Mouse (Mus musculus): ENCODE measurements around the gene Smu1.
"Not testable (repeated sequence)": the region's sequence is repeated elsewhere in the genome, so short reads cannot be mapped to it uniquely, and the experiment has no call there.

The Smu1 gene

DNA sequence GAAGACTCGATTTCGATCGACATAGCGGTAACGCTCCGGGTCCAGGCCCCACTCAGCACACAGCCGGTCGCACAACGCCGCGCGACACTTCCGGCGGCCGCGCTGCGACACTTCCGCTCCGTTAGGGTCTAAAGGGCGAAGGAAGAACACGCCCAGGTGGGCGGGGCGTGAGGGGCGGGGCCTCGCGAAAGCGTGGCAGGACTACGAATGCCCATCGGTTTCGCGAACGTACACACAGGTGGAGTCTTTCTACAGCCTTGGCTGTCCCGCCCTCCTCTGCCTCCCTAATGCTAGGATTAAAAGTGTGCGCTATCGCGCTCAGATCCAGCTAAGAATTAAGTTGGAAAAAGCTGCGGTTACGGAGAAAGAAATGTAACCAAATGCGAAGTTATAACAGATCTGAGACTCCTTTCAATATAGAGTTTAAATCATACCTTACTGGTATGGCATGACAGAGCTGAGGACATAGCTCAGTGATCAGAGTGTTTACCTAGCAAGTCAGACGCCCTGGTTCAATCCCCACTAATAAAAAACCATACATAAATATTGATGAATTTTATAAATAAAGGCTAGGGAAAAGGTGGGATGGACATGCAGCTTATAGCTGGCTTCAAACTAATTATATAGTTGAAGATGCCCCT, at the start of gene Smu1:
TSS of gene Smu1 (minus strand) at position 144 of the 641 bp plus-strand sequence.
- DNase-seq: peak; percentile 96 to 97

DNA sequence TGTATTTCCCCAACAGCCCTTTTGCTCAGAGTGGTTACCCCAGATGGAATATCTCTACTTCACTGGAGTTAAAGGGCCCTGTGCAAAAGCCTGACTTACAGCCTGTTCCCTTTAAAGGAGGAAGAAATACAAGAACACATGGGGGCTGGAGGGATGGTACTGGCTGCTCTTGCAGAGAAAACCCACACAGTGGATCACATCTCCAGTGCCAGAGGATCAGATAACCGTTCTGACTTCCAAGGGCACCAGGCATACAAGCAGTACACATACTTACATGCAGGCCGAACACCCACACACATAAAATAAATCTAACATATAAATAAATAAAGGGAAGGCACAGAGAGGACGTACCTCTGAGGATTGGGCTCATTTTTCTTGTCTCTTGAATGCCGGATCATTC, 49.7 kb upstream of the Smu1 start:
- no peak for DNase-seq

DNA sequence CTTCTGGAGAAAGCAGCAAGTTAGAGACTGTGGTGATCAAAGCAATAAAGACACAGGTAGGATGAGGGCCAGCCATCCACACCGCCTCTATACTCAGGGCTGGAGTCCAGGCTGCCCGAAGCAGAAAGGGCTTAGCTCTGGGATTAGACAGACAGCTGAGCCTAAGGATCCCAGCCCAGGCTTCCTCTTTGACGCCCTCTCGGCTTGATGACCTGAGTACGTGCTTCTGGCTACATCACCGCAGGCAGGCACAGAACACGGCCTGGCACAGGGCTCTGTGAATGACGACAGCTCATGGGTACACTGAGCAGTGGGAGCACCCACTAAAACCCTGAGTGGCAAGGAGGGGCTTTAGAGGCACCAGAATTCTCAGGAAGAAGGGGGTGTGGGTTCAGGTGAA, 47.7 kb upstream of the Smu1 start:
- no peak for DNase-seq

DNA sequence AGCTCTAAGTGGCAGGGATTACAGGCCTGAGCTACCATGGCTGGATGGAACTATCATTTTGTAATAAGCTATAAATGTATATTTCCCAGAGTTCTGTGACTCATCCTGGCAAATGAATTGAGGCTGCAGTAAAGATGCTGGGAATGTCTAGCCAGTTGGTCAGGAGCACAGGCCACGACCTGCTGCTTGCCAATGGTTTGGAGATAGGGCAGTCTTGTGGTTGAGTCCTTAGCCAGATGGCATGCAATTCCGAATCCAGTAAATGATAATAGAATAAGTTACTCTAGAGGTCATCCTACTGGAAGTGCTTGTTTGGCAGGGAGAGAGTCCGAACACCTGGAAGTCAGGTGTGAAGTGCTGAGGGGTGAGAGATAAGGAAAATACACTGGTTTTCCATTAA, 45.1 kb upstream of the Smu1 start:
- DNase-seq: no peak

DNA sequence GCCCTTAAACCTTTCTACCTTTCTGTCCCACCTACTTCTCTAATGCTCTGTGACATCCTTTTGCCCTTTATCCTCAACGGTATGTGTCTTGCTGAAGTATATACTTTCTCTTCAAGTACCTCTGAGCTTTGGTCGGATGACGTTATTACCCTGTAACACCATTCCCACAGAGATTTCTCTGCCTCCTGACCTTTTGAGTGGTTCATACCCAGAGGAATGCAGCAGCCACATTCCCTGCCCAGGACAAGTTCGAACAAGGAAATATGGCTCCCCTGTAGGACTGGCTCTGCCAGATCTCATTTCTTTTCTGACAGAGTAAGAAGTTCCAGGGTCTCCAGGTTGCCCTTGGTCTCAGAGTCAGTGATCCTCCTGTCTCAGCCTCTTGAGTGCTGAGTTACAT, 44.2 kb upstream of the Smu1 start:
- no peak for DNase-seq

DNA sequence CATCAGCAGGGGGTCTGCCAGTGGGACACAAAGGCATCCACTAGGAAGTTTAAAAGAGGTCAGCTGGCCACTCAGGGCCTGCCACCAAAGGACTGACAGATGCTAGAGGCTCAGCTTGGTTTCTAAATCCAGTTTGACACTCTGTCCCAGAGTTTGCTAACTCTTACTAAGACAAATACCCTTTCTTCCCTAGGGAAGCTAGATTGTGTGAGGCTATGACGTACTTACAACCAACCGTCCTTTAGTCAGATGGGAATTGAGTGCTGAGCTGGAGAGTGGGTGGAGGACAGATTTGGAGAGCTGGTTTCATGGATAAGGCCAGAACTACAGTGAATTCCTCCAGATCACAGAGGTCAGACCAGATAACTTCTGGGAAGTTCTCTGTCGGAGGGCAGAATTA, 43.1 kb upstream of the Smu1 start:
- no peak for DNase-seq

DNA sequence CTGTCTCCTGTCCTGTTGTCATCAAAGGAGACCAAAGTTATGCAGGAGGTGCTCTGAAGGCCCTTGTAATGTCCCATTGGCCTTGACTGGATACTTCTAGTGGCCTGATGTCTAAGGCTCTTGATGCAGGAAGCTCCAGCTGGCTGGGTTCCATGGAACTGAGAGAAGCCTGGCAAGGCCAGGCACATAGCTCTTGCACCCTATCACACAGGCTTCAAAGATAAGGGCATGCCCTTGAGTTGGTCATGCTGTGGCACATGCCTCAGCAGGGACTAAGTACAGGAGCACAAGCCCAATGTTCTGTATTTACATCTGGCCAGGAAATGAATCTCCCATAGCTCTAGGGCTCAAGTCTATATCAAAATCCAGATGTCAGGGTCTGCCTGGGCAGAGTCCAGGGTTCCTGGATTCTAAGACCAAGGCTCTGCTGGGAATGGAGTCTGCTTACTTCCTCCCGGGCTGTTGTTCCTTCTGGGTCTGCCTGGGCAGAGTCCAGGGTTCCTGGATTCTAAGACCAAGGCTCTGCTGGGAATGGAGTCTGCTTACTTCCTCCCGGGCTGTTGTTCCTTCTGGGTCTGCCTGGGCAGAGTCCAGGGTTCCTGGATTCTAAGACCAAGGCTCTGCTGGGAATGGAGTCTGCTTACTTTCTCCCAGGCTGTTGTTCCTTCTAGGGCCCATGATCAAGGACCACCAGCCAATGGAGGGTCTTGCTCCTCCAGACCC, 41.3 kb upstream of the Smu1 start:
- DNase-seq: not testable (repeated sequence)

DNA sequence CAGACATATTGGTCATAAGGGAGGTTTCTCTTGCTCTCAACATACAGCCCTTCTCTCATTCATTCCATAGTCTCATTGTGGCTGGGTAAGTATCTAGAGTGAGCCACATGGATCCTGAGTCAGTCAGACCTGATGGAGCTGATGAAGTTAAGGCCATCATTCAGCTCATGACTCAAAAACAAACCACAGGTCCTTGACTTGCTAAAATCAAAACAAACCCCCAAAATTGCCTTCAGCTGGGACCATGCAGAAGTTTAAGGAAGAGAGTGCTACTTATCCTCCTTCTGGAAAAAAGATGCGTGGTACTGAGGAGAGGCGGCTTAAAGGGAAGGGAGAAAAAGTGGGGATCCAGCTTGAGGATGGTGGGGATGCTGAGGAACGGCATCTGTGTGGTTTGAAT, 38.0 kb upstream of the Smu1 start:
- DNase-seq: no peak

DNA sequence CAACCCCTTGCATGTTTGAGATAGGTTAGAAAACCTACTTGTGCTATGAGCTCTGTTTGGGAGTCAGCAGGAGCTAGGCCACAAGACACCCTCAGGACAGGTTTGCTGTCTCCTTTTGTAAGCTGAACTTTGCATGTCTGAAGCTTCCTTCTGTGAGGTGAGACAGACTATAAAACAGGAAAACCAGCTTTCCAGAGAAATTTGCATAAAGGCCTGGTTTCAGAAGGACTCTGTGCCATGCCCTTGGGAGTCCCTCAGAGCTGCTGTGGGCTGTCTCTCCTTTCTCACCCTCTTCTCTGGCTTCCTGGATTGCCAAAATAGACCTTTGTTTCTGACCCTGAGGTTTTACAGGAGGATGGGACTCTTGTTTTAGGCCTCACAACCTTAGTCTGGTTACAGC, 36.6 kb upstream of the Smu1 start:
- DNase-seq: no peak

DNA sequence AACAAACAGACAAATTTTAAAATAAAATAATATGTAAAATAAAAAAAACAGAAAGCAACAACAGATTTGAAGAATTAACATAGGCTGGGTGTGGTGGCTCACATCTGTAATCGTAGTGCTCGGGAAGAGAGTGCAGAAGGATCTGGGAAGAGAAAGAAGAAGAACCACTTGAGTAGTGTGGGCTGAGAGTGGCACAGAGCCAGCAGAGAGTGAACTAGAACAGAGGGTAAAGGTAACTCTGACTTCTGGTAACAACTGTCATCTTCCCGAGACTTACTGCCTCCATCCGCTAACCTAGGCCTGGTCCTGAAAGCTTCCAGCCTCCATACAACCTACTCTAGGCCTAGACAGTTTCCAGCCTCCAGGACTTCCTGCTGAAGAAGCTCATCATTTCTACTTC, 33.5 kb upstream of the Smu1 start:
- DNase-seq: no peak

DNA sequence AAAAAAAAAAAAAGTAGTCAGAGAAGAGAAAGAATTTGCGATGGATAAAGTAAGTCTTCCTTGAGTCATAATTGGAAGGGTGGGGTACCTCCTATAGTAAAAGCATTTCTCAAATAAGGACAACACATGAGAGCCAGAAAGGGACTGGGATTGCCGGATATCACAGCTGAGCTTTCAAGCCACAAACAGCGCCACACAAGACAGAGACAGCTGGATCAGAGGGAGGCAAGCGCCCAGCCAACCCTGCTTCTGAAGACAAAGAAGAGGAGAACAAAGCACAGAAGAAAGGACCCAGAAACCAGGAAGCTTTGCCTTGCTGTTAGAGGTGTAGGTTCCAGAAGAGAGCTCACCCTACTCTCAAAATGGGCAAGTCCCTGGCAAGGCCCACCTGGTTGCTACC, 28.9 kb upstream of the Smu1 start:
- no peak for DNase-seq

DNA sequence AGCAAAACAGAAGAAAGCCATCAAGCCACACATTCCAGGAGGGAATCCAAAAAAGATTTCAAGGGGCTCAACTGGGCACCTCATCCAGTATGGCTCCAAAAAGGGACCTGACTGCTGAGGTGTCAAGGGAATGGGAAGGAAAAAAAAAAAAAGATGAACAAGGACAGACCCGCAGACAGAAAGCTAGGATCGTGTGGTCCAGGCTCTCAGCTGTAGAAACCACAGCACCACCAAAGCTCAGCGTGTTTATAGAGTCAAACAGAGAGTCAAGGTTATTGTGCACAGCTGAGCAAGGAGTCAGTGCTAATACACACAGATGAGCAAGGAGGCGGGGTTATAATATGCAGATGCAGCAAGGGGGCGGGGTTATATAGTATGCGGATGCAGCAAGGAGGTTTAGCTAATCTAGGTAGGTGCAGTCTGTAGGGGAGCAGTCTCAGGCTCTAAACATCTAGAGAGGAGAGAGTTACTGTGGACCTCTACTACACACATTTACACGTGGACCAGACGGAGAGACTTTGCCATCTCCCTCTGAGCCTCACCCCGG, 28.0 kb upstream of the Smu1 start:
- no peak for DNase-seq

DNA sequence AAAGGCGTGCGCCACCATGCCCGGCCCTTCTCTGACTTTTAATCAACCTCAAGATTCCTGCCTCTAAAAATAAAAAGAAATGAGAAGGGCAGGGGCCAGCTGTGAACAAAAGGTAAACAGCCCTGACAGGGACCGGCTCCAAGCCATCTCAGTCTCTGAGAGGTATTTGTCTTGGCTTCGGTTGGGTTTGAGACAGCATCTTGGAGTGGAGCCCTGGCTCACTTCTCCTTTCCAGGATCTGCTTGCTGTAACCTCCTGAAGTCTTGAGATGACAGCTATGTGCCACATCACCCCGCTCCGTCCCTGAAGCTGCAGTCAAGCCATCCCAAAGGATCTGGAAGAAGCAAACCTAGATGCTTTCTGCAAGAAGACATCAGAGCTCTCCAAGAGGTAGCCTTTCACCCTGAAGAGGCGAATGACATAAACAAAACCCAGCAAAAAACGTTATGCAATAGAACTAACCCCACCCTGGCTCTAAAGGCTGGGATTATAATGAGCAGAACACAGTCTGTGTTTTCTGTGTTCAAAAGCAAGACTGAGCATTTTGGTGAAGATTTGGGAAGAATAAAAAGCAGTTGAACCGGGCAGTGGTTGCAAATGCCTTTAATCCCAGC, 26.9 kb upstream of the Smu1 start:
- no peak for DNase-seq

DNA sequence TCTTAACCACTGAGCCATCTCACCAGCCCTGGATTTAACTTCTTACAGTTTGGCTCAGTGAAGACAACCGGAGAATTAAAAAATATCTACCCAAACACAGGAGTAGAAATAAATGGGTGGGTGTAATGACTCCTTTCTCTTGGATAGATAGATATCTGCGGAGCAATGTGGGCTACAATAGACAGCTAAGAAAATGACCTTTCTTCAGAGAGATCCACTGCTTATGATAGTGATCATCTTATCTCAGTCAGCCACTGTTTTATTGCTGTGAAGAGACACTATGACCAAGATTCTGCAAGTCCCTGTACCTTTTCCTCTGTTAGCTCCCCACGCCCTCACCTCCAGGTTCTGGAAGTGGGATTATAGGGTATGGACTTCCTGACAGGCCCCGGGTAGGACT, 25.3 kb upstream of the Smu1 start:
- DNase-seq: no peak

DNA sequence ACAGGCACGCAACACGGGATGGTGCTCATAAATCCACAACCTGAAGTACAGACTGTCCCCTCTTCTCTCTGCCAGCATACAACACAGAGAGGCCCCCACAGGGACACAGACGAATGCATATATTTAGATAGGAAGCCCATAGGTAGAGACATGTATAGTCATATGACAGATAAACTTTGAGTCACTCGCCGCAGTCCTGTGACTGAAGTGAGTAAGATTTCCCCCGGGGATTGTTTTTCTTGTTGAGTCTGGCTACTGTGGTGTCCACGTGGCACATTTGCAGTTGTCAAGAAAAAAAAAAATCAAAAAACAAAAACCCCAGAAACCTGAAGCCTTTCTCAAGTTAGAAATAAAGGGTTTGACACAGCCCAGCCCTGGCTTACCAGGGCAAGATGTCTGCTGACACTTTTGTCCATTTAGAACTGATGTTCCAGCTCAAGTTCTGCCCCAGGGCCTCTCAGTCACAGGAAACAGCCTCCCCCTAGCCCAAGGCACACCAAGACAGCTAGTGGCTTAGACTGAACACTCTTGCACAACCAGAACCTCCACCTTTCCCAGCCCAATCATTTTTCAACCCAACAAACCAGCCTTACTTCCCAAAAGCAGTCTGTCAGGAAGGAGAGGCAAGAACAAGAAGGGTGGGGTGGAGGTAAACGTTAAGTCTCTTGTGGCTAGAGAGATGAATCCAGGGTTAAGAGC, 24.2 kb upstream of the Smu1 start:
- DNase-seq: no peak

DNA sequence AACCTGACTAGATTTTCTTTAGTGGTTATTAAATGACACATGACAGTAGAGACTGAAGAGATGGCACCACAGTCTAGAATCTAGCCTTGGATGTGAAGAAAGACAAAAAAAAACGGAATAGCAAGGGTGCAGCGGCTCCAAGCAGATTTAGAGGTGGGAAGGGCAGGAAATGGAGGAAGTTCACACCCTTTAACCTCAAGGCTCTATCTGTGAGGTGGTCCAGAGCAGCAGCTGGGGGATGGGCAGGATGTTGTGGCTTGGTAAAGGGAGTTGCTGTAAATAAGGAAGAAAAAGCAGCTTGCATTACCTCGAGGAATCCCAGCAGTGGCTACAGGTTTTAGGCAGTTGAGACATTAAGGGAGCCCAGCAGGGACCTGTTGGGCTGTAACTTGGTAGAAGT, 23.4 kb upstream of the Smu1 start:
- DNase-seq: peak; percentile 69 to 81

DNA sequence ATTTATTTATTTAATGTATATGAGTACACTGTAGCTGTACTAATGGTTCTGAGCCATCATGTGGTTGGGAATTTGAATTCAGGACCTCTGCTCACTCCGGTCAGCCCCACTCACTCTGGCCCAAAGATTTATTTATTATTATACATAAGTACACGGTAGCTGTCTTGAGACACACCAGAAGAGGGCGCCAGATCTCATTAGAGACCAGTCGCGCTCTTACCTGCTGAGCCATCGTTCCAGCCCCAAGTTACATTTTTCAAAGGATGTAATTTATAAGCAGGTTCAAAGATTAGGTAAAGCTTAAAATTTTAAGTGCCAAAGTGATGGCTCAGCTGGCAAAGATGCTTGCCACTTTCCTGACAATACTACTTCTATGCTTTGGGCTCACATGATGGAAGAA, 20.9 kb upstream of the Smu1 start:
- no peak for DNase-seq

DNA sequence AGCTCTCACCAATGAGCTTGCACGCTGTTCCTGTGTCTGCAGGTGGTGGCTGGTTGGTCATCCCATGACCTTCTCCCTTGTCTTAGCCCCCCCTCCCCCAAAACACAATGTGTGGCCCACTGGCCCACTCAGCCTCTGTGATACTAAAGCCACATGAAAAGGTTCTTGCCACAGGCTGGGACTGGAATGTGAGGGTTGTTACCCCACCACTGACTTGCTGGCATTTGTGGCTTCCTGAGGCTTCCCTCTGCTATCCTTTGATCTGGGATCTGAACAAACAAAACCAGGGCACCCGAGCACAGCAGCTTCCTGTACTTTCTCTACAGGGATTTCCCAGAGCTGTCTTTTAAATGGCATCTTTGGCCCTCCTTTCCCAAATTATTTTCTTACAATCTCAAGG, 19.4 kb upstream of the Smu1 start:
- no peak for DNase-seq

DNA sequence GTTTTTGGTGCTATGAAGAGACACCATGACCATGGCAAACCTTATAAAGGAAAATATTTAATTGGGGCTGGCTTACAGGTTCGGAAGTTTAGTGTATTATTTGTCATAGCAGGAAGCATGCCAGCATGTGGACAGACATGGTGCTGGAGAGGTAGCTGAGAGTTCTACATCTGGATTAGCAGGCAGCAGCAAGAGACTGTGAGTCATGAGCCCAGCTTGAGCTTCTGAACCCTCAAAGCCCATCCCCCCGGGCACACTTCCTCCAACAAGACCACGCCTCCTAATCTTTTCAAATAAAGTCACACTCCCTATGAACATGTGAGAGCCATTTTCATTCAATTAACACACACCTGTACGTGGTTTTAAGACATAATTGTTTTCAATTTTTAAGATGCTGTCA, 18.7 kb upstream of the Smu1 start:
- DNase-seq: peak in 1 of 2 experiments; percentile 39

DNA sequence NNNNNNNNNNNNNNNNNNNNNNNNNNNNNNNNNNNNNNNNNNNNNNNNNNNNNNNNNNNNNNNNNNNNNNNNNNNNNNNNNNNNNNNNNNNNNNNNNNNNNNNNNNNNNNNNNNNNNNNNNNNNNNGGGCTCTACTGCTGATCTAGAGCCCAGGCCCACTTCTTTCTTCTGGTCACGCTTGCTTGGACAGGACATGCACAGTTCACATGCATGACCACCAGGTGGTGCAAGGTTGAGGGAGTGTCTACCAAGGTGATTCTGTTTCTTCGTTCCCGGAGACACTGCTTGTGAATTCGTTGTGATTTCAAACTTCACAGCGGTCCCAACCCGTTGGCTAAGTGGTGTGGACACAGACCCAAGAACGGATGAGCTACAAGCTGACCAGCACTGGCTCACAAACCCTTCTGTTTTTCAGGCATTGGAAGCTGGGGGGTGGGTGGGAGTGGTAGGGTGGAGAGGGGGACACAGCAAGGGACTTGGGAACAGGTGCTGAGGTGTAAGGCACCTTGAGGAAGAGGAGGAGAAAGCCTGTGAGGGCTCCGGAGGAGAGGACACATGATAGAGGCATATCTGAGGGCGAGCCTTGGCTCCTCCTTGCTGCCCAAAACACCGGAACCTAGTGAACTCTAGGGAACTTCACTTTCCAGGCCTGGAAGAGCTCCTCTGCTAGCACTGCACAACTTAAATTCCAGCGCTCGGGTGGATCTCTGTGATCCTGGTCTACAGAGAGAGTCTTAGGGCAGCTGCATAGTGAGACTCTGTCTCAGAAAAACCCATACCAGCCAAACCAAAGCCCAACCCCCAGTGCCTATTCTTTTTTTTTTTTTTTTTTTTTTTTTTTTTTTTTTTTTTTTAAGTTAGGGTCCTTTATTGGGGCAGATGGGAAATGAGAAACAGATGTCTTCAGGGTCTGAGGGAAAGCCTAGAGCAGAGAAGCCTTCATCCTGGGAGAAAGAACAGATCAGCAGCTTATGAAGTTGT, 16.8 kb upstream of the Smu1 start:
- DNase-seq: peak; percentile 73 to 74

DNA sequence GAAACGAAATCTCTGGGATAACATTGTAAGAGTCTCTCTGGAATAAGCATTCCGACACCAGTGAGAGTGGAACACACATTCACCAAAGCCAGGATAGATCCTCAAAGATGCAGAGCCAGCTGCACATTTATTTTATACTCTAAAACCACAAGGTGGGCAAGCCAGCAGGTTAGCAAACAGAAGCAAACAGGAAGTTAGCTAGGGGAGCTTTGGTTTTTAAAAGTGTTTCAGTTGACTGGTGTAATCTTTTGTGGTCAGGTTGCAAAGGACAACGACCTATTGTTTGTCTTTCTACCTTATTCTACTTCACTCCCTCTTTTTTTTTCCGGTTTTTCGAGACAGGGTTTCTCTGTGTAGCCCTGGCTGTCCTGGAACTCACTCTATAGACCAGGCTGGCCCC, 2.2 kb upstream of the Smu1 start:
- DNase-seq: peak in 1 of 2 experiments; percentile 16

DNA sequence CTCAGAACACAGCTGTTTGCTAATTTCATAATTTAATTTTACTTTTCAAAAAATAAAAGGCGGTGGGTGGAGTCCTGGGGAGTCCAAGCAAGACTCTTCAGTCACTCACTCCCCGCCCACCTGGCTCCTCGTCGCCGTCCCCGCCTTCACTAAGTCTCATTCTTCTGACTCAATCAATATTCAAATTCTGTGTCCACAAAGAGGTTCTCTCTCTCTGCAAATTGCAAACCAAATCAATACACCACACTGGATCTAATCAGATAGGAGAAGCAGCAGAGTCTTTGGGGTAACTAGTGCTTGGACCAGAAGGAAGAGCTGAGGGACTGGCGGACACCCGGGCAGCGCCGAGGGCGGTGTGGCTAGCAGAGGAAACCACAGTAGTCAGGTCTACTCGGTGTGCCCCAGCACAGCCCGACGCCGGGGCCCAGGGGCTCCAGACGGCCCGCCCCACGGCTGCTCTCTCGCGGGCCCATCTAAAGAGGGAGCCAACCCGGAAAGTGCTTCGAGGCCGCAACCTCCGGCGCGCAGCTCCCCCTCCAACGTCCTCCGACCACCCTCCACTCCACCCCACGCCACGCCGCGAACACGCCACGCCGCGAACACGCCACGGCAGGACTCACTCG, 455 bp downstream of the Smu1 start:
- no peak for DNase-seq

All from thymus, postnatal 36 days (tissue).